Mouse (Mus musculus) heart, adult 2 months (tissue): ENCODE measurements around the gene Tnrc6a.

ENCODE experiments used
- CTCF ChIP-seq: fragments of 200-600 bp; IDR thresholded peaks from 2 replicates; pipeline ENCODE4 v1.8.1; 2022; ENCODE audit warnings: antibody characterized with exemption, mild to moderate bottlenecking, moderate library complexity
- EP300 ChIP-seq: fragments of 200-500 bp; IDR thresholded peaks from 2 replicates; pipeline ENCODE4 v1.6.1; 2011; ENCODE audit warnings: low read depth, low read length, control low read depth; ENCODE audit not compliant: insufficient read depth
- POLR2A ChIP-seq: fragments of 200-500 bp; IDR thresholded peaks from 2 replicates; pipeline ENCODE4 v1.6.1; 2011; ENCODE audit warnings: mild to moderate bottlenecking, low read depth, low read length, control low read depth; ENCODE audit not compliant: insufficient read depth

DNA sequence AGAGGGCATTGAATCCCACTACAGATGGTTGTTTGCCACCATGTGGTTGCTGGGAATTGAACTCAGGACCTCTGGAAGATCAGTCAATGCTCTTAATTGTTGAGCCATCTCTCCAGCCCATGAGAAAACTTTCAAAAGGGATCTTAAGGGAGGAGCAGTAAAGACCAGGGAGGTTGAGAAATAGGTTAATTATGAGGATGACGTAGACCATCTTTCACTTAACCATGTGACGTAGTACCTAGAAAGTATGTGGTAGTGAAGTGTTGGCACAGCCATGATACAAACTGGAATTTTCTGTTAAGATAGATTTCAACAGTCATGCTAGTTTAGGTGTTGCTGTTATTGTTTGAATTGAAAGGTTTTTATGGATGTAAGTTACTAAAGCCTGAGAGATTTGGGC, 24.1 kb downstream of the Tnrc6a start:
- TF ChIP-seq POLR2A: no peak
- TF ChIP-seq CTCF: no peak
- TF ChIP-seq EP300: no peak
